Mouse (Mus musculus) intestine, postnatal 0 days (tissue): ENCODE data around the gene Folr1. TPM values are rescaled to one million over a fixed set of nuclear protein-coding genes. Genes with fewer than 3 reads are reported as not detected.

Source experiments
- ATAC-seq: fragments of 200-750 bp; cut with Nextera tagmentation; 2 replicates; pipeline ENCODE4 v1.8.0; 2017; ENCODE audit warnings: mild to moderate bottlenecking, moderate TSS enrichment, moderate library complexity
- H3K27ac ChIP-seq: fragments of 300-500 bp; sonication (generic); 2 replicates; pipeline ENCODE4 v1.5.1; 2014; ENCODE audit warnings: mild to moderate bottlenecking, low read depth, low read length, moderate library complexity
- H3K27me3 ChIP-seq: fragments of 300-500 bp; sonication (generic); replicated peaks from 2 replicates; pipeline ENCODE4 v1.6.1; 2014; ENCODE audit warnings: low read length, mixed read lengths; ENCODE audit not compliant: control insufficient read depth, insufficient read depth
- H3K36me3 ChIP-seq: fragments of 300-500 bp; sonication (generic); 2 replicates; pipeline ENCODE4 v1.6.1; 2014; ENCODE audit warnings: mild to moderate bottlenecking, moderate library complexity; ENCODE audit not compliant: control insufficient read depth, insufficient read depth
- H3K4me1 ChIP-seq: fragments of 300-500 bp; sonication (generic); replicated peaks from 2 replicates; pipeline ENCODE4 v1.6.1; 2014; ENCODE audit warnings: antibody characterized with exemption, low read length, mixed read lengths; ENCODE audit not compliant: control insufficient read depth, insufficient read depth
- H3K4me2 ChIP-seq: fragments of 300-500 bp; sonication (generic); replicated peaks from 2 replicates; pipeline ENCODE4 v1.6.1; 2014; ENCODE audit warnings: low read depth, mild to moderate bottlenecking, moderate library complexity
- H3K4me3 ChIP-seq: fragments of 300-500 bp; sonication (generic); 2 replicates; pipeline ENCODE4 v1.5.1; 2014; ENCODE audit warnings: low read depth, low read length
- H3K9ac ChIP-seq: fragments of 300-500 bp; sonication (generic); 2 replicates; pipeline ENCODE4 v1.6.1; 2014; ENCODE audit warnings: mild to moderate bottlenecking, low read depth, low read length
- H3K9me3 ChIP-seq: fragments of 300-500 bp; sonication (generic); 2 replicates; pipeline ENCODE4 v1.6.1; 2016; ENCODE audit warnings: mixed run types; ENCODE audit not compliant: control insufficient read depth
- CTCF ChIP-seq: sonication (generic); IDR thresholded peaks from 2 replicates; pipeline ENCODE4 v1.5.1; 2016; ENCODE audit warnings: low read depth, mild to moderate bottlenecking, control low read depth, antibody characterized with exemption, moderate library complexity
- WGBS: fragments of 180-500 bp; shearing (Covaris S2); extraction: QIAGEN DNeasy Blood & Tissue Kit; methylation state at CpG from one replicate; pipeline ENCODE4 v1.1.7; 2014; 5-methylcytosine and 5-hydroxymethylcytosine counted together
- microRNA-seq: library from miRNA; unstranded; fragments of <30 nt; microRNA quantifications from one replicate; pipeline ENCODE4, GENCODE M21; 2016
- polyA plus RNA-seq: library from polyadenylated mRNA; unstranded; fragments of >200 nt; fragmentation: Nextera tagmentation; extraction: Ambion mirVana; gene quantifications from 2 replicates; pipeline ENCODE4 v1.2.1, GENCODE M21; 2015

Folr1 gene
- polyA plus RNA-seq, 1 experiment from 2014 or later: 521 TPM

- Histone ChIP-seq H3K36me3 (peaks cover 29% of the 10 kb centered on the region), H3K4me3 (peak overlapping the region; percentile 41), H3K27me3 (peaks cover 50% of the 10 kb centered on the region), H3K4me2 (peak overlapping the region; percentile 78), H3K9ac (peak overlapping the region; percentile 37), H3K27ac (no peak overlapping the region), H3K4me1 (peaks cover 20% of the 10 kb centered on the region; the same call in 1 of the 2 replicates), H3K9me3 (no peaks in the 10 kb centered on the region)
- 0 out of 2 replicates have a peak, but pooled peaks have one; percentile 1 for TF ChIP-seq CTCF
- peak; percentile 36 for ATAC-seq
- WGBS: 1% methylated on average over 62 of the region's 71 CpGs
Observed at GRCm38 (mm10) chr7:101821571-101822501, 48.8 kb downstream of the Folr1 start.

- ATAC-seq: no peak
- Histone ChIP-seq H3K9me3 (no peaks in the 10 kb centered on the region), H3K4me2 (peak overlapping the region; percentile 78), H3K27ac (no peak overlapping the region), H3K4me1 (peaks cover 20% of the 10 kb centered on the region; the same call in 1 of the 2 replicates), H3K4me3 (peak overlapping the region; percentile 41), H3K36me3 (peaks cover 15% of the 10 kb centered on the region), H3K27me3 (peaks cover 55% of the 10 kb centered on the region), H3K9ac (no peak overlapping the region)
- TF ChIP-seq CTCF: no peak
- WGBS: 7% methylated on average over 35 of the region's 35 CpGs
Observed at GRCm38 (mm10) chr7:101820295-101821030, 50.1 kb downstream of the Folr1 start.

GRCm38 (mm10) chr7:101817861-101818401, 52.7 kb downstream of the Folr1 start, which contains the start of gene Phox2a:
Phox2a (plus strand) TSS chr7:101818313.
- Histone ChIP-seq H3K9ac (peak within 1 kb of the TSS; percentile 17; the same call in 1 of the 2 replicates), H3K9me3 (no peaks in the 10 kb centered on the region), H3K4me2 (peak within 1 kb of the TSS; percentile 56), H3K4me1 (peaks cover 20% of the 10 kb centered on the region; the same call in 1 of the 2 replicates), H3K27me3 (peaks cover 55% of the 10 kb centered on the region), H3K27ac (no peak within 1 kb of the TSS), H3K36me3 (no peaks in the 10 kb centered on the region), H3K4me3 (peak within 1 kb of the TSS; percentile 31)
- TF ChIP-seq CTCF: no peak
- ATAC-seq: 0 out of 2 replicates have a peak, but pooled peaks have one; percentile 5
- WGBS: 2% methylated on average over 45 of the region's 45 CpGs

Small RNAs within 50 kb of the gene (microRNA-seq; reads per million reads assigned to microRNA genes)
- not detected for gene Gm22655

Other genes with a start within 250 kb of the Folr1 start
- gene Clpb, start 207.2 kb downstream of the Folr1 start, polyA plus RNA-seq: 14.3 and 14.9 TPM in 2 replicates
- 2.7 and 3.2 TPM in 2 replicates for gene Phox2a, start 52.5 kb downstream of the Folr1 start, polyA plus RNA-seq
- 18.2 and 25.8 TPM in 2 replicates for gene Inppl1, start 32.6 kb downstream of the Folr1 start, polyA plus RNA-seq
- 1.1 and 1.2 TPM in 2 replicates for gene Folr2, start 13.6 kb downstream of the Folr1 start, polyA plus RNA-seq
- 56.2 and 58.1 TPM in 2 replicates for gene Anapc15, start 7.1 kb downstream of the Folr1 start, polyA plus RNA-seq
- gene Lamtor1, start 35.1 kb upstream of the Folr1 start, polyA plus RNA-seq: 179 TPM in 2 replicates
- gene Tomt, start 35.6 kb upstream of the Folr1 start, polyA plus RNA-seq: 0.20 and 0.25 TPM in 2 replicates
- 3.1 and 3.6 TPM in 2 replicates for gene Lrrc51, start 63.1 kb upstream of the Folr1 start, polyA plus RNA-seq
- gene Numa1, start 63.3 kb upstream of the Folr1 start, polyA plus RNA-seq: 17.0 and 19.2 TPM in 2 replicates
- gene Il18bp, start 147.9 kb upstream of the Folr1 start, polyA plus RNA-seq: 5.2 and 5.8 TPM in 2 replicates
- gene Rnf121, start 194.7 kb upstream of the Folr1 start, polyA plus RNA-seq: 21.9 and 22.3 TPM in 2 replicates
- gene Xndc1, start 194.7 kb upstream of the Folr1 start, polyA plus RNA-seq: 4.4 and 6.1 TPM in 2 replicates
- 0.16 TPM in 1 of 2 replicates, not detected in the other for gene Xntrpc, start 194.9 kb upstream of the Folr1 start, polyA plus RNA-seq
- gene Trpc2, start 212.3 kb upstream of the Folr1 start, polyA plus RNA-seq: 0.05 TPM in 1 of 2 replicates, not detected in the other
- gene Art1, start 231.0 kb upstream of the Folr1 start, polyA plus RNA-seq: 0.13 TPM in 1 of 2 replicates, not detected in the other
- gene Art5, start 238.7 kb upstream of the Folr1 start, polyA plus RNA-seq: 0.09 and 0.20 TPM in 2 replicates
- not detected in 2 replicates for gene Chrna10, start 246.0 kb upstream of the Folr1 start, polyA plus RNA-seq